Mouse (Mus musculus): ENCODE data around the gene Sema3b.

DNA sequence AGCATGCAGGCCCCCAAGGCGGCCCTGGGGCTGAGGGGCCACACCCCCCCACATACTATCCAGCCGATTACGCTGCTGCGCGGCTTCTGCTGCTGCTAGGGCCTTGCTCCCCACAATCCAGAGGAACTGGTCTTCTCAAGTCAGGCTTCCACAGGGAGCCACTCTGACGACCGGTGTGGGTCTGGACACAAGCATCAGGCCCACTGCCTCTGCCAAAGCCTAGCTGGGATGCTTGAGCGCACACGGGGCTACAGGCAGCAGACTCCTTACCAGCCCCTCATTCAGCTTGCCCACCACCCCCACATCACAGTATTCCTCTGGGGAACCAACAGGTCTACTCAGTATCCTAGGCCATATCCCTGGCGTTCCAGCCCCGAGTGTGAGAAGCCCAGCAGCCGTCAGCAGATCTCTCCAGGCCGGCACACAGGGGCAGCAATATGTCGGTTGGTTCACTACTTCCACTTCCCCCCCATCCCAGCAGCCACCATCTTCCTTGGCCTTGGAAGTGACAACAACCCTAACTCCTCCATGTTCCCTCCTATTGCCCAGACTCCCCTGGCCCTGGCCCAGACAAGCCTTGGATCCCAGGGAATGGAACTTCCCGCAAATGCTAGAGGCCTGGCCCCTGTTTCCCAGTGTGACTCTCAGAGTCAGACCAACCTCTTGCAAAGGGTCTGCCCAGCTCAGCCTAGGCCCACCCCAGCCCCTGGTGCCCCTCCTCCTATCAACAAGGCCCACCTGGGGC lies 24.8 kb upstream of the Sema3b start:
- no peak for TF ChIP-seq CTCF (IDR thresholded peaks at IDR 0.05; ENCODE audit: low read depth)
- TF ChIP-seq EP300 (IDR thresholded peaks at IDR 0.05; ENCODE audit: low read depth) = no peak
